Mouse (Mus musculus) ES-Bruce4 (cell line): Measurements from ENCODE around the gene Yars2.

Experiments used
- CTCF ChIP-seq: IDR thresholded peaks from one replicate; pipeline ENCODE4 v1.8.1; 2011; ENCODE audit warnings: low read depth, low read length
- EP300 ChIP-seq: IDR thresholded peaks from 2 replicates; pipeline ENCODE4 v1.6.1; 2011; ENCODE audit warnings: low read depth, low read length; ENCODE audit not compliant: insufficient read depth
- POLR2A ChIP-seq: IDR thresholded peaks from one replicate; pipeline ENCODE4 v1.8.1; 2011; ENCODE audit warnings: low read length; ENCODE audit not compliant: insufficient read depth

- TF ChIP-seq CTCF (no peak), EP300 (no peak), POLR2A (no peak)
Observed at GRCm38 (mm10) chr16:16272978-16273377, 29.8 kb upstream of the Yars2 start.
